Mouse (Mus musculus) heart, embryonic 10.5 days (tissue): ENCODE measurements at regions not wholly inside any gene's neighbourhood (a gene's known extent, or its start where the extent isn't known, plus 50 kb on each side); places are given as distances from the start of the nearest gene placed in this dataset.

Experiments used
- DNase-seq: peaks from one replicate; pipeline ENCODE4 v3.0.0-alpha.2; 2017; ENCODE audit warnings: low spot score
- H3K27ac ChIP-seq: fragments of 300-500 bp; sonication (generic); 2 replicates; pipeline ENCODE4 v1.5.1; 2016; ENCODE audit warnings: mild to moderate bottlenecking
- H3K27me3 ChIP-seq: fragments of 300-500 bp; sonication (generic); 2 replicates; pipeline ENCODE4 v1.6.1; 2016; ENCODE audit warnings: mild to moderate bottlenecking; ENCODE audit not compliant: poor library complexity, insufficient read depth, severe bottlenecking
- H3K36me3 ChIP-seq: fragments of 300-500 bp; sonication (generic); 2 replicates; pipeline ENCODE4 v1.6.1; 2016; ENCODE audit warnings: mild to moderate bottlenecking, moderate library complexity
- H3K4me1 ChIP-seq: fragments of 300-500 bp; sonication (generic); 2 replicates; pipeline ENCODE4 v1.6.1; 2016; ENCODE audit warnings: mild to moderate bottlenecking
- H3K4me3 ChIP-seq: fragments of 300-500 bp; sonication (generic); 2 replicates; pipeline ENCODE4 v1.5.1; 2016; ENCODE audit warnings: mild to moderate bottlenecking, moderate library complexity
- H3K9me3 ChIP-seq: fragments of 300-500 bp; sonication (generic); 2 replicates; pipeline ENCODE4 v1.6.1; 2016; ENCODE audit warnings: mild to moderate bottlenecking, moderate library complexity
- WGBS: fragments of 180-500 bp; shearing (Covaris S2); methylation state at CpG from one replicate; pipeline ENCODE4 v1.1.7; 2016; 5-methylcytosine and 5-hydroxymethylcytosine counted together

GRCm38 (mm10) chr11:64287499-64287898, 147.6 kb upstream of the Hs3st3a1 start:
- no peaks in the 10 kb centered on the region for H3K9me3 ChIP-seq
- H3K36me3 ChIP-seq = no peaks in the 10 kb centered on the region
- H3K4me3 ChIP-seq = no peak overlapping the region
- peaks cover 10% of the 10 kb centered on the region; the same call in 1 of the 2 replicates for H3K27me3 ChIP-seq
- H3K4me1 ChIP-seq = no peaks in the 10 kb centered on the region
- no peak for DNase-seq
- H3K27ac ChIP-seq = no peak overlapping the region

GRCm38 (mm10) chr11:64281781-64282180, 153.4 kb upstream of the Hs3st3a1 start:
- H3K9me3 ChIP-seq = no peaks in the 10 kb centered on the region
- H3K36me3 ChIP-seq = no peaks in the 10 kb centered on the region
- DNase-seq = peak; percentile 10
- H3K4me3 ChIP-seq = no peak overlapping the region
- no peak overlapping the region for H3K27ac ChIP-seq
- 78% methylated on average over 4 of the region's 4 CpGs for WGBS
- H3K27me3 ChIP-seq = peaks cover 23% of the 10 kb centered on the region; the same call in 1 of the 2 replicates
- H3K4me1 ChIP-seq = peaks cover 3% of the 10 kb centered on the region

GRCm38 (mm10) chr11:64278259-64279003, 156.7 kb upstream of the Hs3st3a1 start:
- no peaks in the 10 kb centered on the region for H3K36me3 ChIP-seq
- H3K9me3 ChIP-seq = no peaks in the 10 kb centered on the region
- H3K4me3 ChIP-seq = no peak overlapping the region
- no peak for DNase-seq
- 26% methylated on average over 12 of the region's 12 CpGs for WGBS
- H3K4me1 ChIP-seq = peaks cover 3% of the 10 kb centered on the region
- H3K27ac ChIP-seq = no peak overlapping the region
- peaks cover 23% of the 10 kb centered on the region; the same call in 1 of the 2 replicates for H3K27me3 ChIP-seq

- Histone ChIP-seq H3K36me3 (no peaks in the 10 kb centered on the region), H3K4me3 (no peak overlapping the region), H3K4me1 (peaks cover 3% of the 10 kb centered on the region), H3K27ac (no peak overlapping the region), H3K9me3 (no peaks in the 10 kb centered on the region), H3K27me3 (peaks cover 8% of the 10 kb centered on the region; the same call in 1 of the 2 replicates)
- WGBS = 86% methylated on average over 6 of the region's 6 CpGs
- no peak for DNase-seq
Observed at GRCm38 (mm10) chr11:64273726-64274125, 161.4 kb upstream of the Hs3st3a1 start.

GRCm38 (mm10) chr11:64273214-64273613, 161.9 kb upstream of the Hs3st3a1 start:
- Histone ChIP-seq H3K4me1 (no peaks in the 10 kb centered on the region), H3K36me3 (no peaks in the 10 kb centered on the region), H3K27ac (no peak overlapping the region), H3K4me3 (no peak overlapping the region), H3K27me3 (peaks cover 8% of the 10 kb centered on the region; the same call in 1 of the 2 replicates), H3K9me3 (no peaks in the 10 kb centered on the region)
- peak; percentile 61 for DNase-seq
- 55% methylated on average over 3 of the region's 3 CpGs for WGBS

- 0 out of 2 replicates have a peak, but pooled peaks cover 4% of the 10 kb centered on the region for H3K4me1 ChIP-seq
- H3K9me3 ChIP-seq = no peaks in the 10 kb centered on the region
- DNase-seq = no peak
- H3K27me3 ChIP-seq = peaks cover 23% of the 10 kb centered on the region; the same call in 1 of the 2 replicates
- no peaks in the 10 kb centered on the region for H3K36me3 ChIP-seq
- WGBS = 69% methylated on average over 4 of the region's 4 CpGs
- H3K27ac ChIP-seq = no peak overlapping the region
- no peak overlapping the region for H3K4me3 ChIP-seq
Observed at GRCm38 (mm10) chr11:64268121-64268520, 167.0 kb upstream of the Hs3st3a1 start.

- peaks cover 25% of the 10 kb centered on the region; the same call in 1 of the 2 replicates for H3K27me3 ChIP-seq
- 63% methylated on average over 5 of the region's 5 CpGs for WGBS
- no peaks in the 10 kb centered on the region for H3K9me3 ChIP-seq
- 0 out of 2 replicates have a peak, but pooled peaks cover 4% of the 10 kb centered on the region for H3K4me1 ChIP-seq
- H3K36me3 ChIP-seq = no peaks in the 10 kb centered on the region
- no peak overlapping the region for H3K27ac ChIP-seq
- no peak overlapping the region for H3K4me3 ChIP-seq
- no peak for DNase-seq
Observed at GRCm38 (mm10) chr11:64267547-64267946, 167.6 kb upstream of the Hs3st3a1 start.

GRCm38 (mm10) chr11:64253517-64254385, 174.5 kb upstream of the Cox10 start:
- H3K4me1 ChIP-seq = peaks cover 22% of the 10 kb centered on the region
- no peaks in the 10 kb centered on the region for H3K9me3 ChIP-seq
- H3K36me3 ChIP-seq = no peaks in the 10 kb centered on the region
- H3K4me3 ChIP-seq = no peak overlapping the region
- WGBS = 75% methylated on average over 7 of the region's 7 CpGs
- no peak overlapping the region for H3K27ac ChIP-seq
- peaks cover 11% of the 10 kb centered on the region; the same call in 1 of the 2 replicates for H3K27me3 ChIP-seq
- peak; percentile 75 for DNase-seq

- no peaks in the 10 kb centered on the region for H3K4me1 ChIP-seq
- H3K27me3 ChIP-seq = 0 out of 2 replicates have a peak, but pooled peaks cover under 1% of the 10 kb centered on the region
- H3K27ac ChIP-seq = no peak overlapping the region
- no peaks in the 10 kb centered on the region for H3K36me3 ChIP-seq
- no peak for DNase-seq
- 81% methylated on average over 4 of the region's 4 CpGs for WGBS
- H3K9me3 ChIP-seq = no peaks in the 10 kb centered on the region
- no peak overlapping the region for H3K4me3 ChIP-seq
Observed at GRCm38 (mm10) chr11:64236873-64237272, 157.6 kb upstream of the Cox10 start.

GRCm38 (mm10) chr11:64230071-64230470, 150.8 kb upstream of the Cox10 start:
- DNase-seq = no peak
- H3K4me3 ChIP-seq = no peak overlapping the region
- no peaks in the 10 kb centered on the region for H3K4me1 ChIP-seq
- H3K36me3 ChIP-seq = no peaks in the 10 kb centered on the region
- H3K9me3 ChIP-seq = no peaks in the 10 kb centered on the region
- H3K27me3 ChIP-seq = 0 out of 2 replicates have a peak, but pooled peaks cover 8% of the 10 kb centered on the region
- 75% methylated on average over 4 of the region's 4 CpGs for WGBS
- no peak overlapping the region for H3K27ac ChIP-seq

GRCm38 (mm10) chr11:64220888-64221287, 141.6 kb upstream of the Cox10 start:
- Histone ChIP-seq H3K9me3 (no peaks in the 10 kb centered on the region), H3K27ac (no peak overlapping the region), H3K27me3 (0 out of 2 replicates have a peak, but pooled peaks cover 5% of the 10 kb centered on the region), H3K4me1 (no peaks in the 10 kb centered on the region), H3K4me3 (no peak overlapping the region), H3K36me3 (no peaks in the 10 kb centered on the region)
- WGBS = 86% methylated on average over 4 of the region's 4 CpGs
- no peak for DNase-seq

- Histone ChIP-seq H3K27me3 (no peaks in the 10 kb centered on the region), H3K36me3 (no peaks in the 10 kb centered on the region), H3K4me1 (no peaks in the 10 kb centered on the region), H3K27ac (no peak overlapping the region), H3K4me3 (no peak overlapping the region), H3K9me3 (no peaks in the 10 kb centered on the region)
- DNase-seq = no peak
- 72% methylated on average over 2 of the region's 2 CpGs for WGBS
Observed at GRCm38 (mm10) chr11:64217181-64217580, 137.9 kb upstream of the Cox10 start.

- Histone ChIP-seq H3K4me1 (no peaks in the 10 kb centered on the region), H3K9me3 (no peaks in the 10 kb centered on the region), H3K4me3 (no peak overlapping the region), H3K36me3 (no peaks in the 10 kb centered on the region), H3K27me3 (peaks cover 11% of the 10 kb centered on the region; the same call in 1 of the 2 replicates), H3K27ac (no peak overlapping the region)
- peak; percentile 62 for DNase-seq
- WGBS = 58% methylated on average over 3 of the region's 3 CpGs
Observed at GRCm38 (mm10) chr11:64210916-64211315, 131.6 kb upstream of the Cox10 start.
